Mouse (Mus musculus) spleen, adult 2 months (tissue): ENCODE measurements around the gene Nrros. TPM values are rescaled to one million over a fixed set of nuclear protein-coding genes. Genes with fewer than 3 reads are reported as not detected.

Experiments
- DNase-seq, 2 experiments: peaks; one replicate each; pipeline versions ENCODE4 v3.0.0 to v3.0.0-alpha.2; 2012 to 2021; ENCODE audit warnings: low spot score in 2 of 2, low read depth in 1 of 2
- H3K27ac ChIP-seq: fragments of 200-500 bp; 2 replicates; pipeline ENCODE4 v1.5.1; 2012; ENCODE audit warnings: low read length, inconsistent platforms; ENCODE audit not compliant: insufficient read depth
- H3K27me3 ChIP-seq: fragments of 200-500 bp; 2 replicates; pipeline ENCODE4 v1.6.1; 2012; ENCODE audit warnings: mild to moderate bottlenecking, moderate library complexity, low read length, inconsistent platforms; ENCODE audit not compliant: control insufficient read depth, insufficient read depth
- H3K36me3 ChIP-seq: fragments of 200-500 bp; 2 replicates; pipeline ENCODE4 v1.6.1; 2012; ENCODE audit warnings: mild to moderate bottlenecking, low read length, inconsistent platforms; ENCODE audit not compliant: control insufficient read depth, insufficient read depth
- H3K4me1 ChIP-seq: fragments of 200-500 bp; 2 replicates; pipeline ENCODE4 v1.6.1; 2011; ENCODE audit warnings: inconsistent platforms; ENCODE audit not compliant: control insufficient read depth, insufficient read depth, insufficient read length
- H3K4me3 ChIP-seq: fragments of 200-500 bp; 2 replicates; pipeline ENCODE4 v1.5.1; 2011; ENCODE audit warnings: mild to moderate bottlenecking, inconsistent platforms; ENCODE audit not compliant: insufficient read depth, insufficient read length; ENCODE audit errors: extremely low read depth
- CTCF ChIP-seq: fragments of 200-500 bp; IDR thresholded peaks from 2 replicates; pipeline ENCODE4 v1.5.1; 2011; ENCODE audit warnings: mild to moderate bottlenecking, inconsistent platforms; ENCODE audit not compliant: insufficient read depth, insufficient read length, insufficient replicate concordance; ENCODE audit errors: extremely low read depth
- POLR2A ChIP-seq: fragments of 200-500 bp; IDR thresholded peaks from 2 replicates; pipeline ENCODE4 v1.6.1; 2011; ENCODE audit warnings: low read depth, low read length, inconsistent platforms
- WGBS: fragments of 180-500 bp; shearing (Covaris S2); methylation state at CpG from one replicate; pipeline ENCODE4 v1.1.7; 2018; 5-methylcytosine and 5-hydroxymethylcytosine counted together
- polyA plus RNA-seq: library from polyadenylated mRNA; depleted of rRNA; stranded (reverse); fragments of >200 nt; gene quantifications from 2 replicates; pipeline ENCODE4 v1.2.3, GENCODE M21; 2012; rRNA removed

The Nrros gene
- polyA plus RNA-seq, result 105 and 133 TPM in 2 replicates

GRCm38 (mm10) chr16:32165281-32165821, at the start of gene Nrros:
Gene Nrros (minus strand): TSS chr16:32165594.
- Histone ChIP-seq H3K4me3 (peak within 1 kb of the TSS; percentile 90), H3K27ac (peak within 1 kb of the TSS; percentile 98), H3K4me1 (peaks cover 14% of the 10 kb centered on the region; the same call in 1 of the 2 replicates), H3K36me3 (peaks cover 5% of the 10 kb centered on the region; the same call in 1 of the 2 replicates), H3K27me3 (no peaks in the 10 kb centered on the region)
- TF ChIP-seq CTCF (no peak), POLR2A (peak; percentile 98)
- peak; percentile 83 to 87 for DNase-seq
- 1% methylated on average over 25 of the region's 25 CpGs for WGBS

GRCm38 (mm10) chr16:32214804-32215576, 49.6 kb upstream of the Nrros start:
- Histone ChIP-seq H3K4me3 (no peak overlapping the region; the same call in 1 of the 2 replicates), H3K27me3 (no peaks in the 10 kb centered on the region), H3K27ac (no peak overlapping the region), H3K36me3 (no peaks in the 10 kb centered on the region), H3K4me1 (no peaks in the 10 kb centered on the region)
- no peak for DNase-seq
- 70% methylated on average over 17 of the region's 17 CpGs for WGBS
- no peak for TF ChIP-seq POLR2A
- no peak for TF ChIP-seq CTCF

- Histone ChIP-seq H3K27ac (no peak overlapping the region), H3K4me3 (no peak overlapping the region), H3K27me3 (no peaks in the 10 kb centered on the region), H3K36me3 (no peaks in the 10 kb centered on the region), H3K4me1 (no peaks in the 10 kb centered on the region)
- TF ChIP-seq POLR2A (no peak), CTCF (no peak)
- no peak for DNase-seq
Measured at GRCm38 (mm10) chr16:32214156-32214555, 48.8 kb upstream of the Nrros start.

GRCm38 (mm10) chr16:32204902-32205301, 39.5 kb upstream of the Nrros start:
- H3K36me3 ChIP-seq, result no peaks in the 10 kb centered on the region
- H3K27me3 ChIP-seq, result no peaks in the 10 kb centered on the region
- no peak overlapping the region for H3K27ac ChIP-seq
- H3K4me1 ChIP-seq, result peaks cover 4% of the 10 kb centered on the region; the same call in 1 of the 2 replicates
- no peak for TF ChIP-seq POLR2A
- DNase-seq, result no peak
- H3K4me3 ChIP-seq, result no peak overlapping the region
- 73% methylated on average over 3 of the region's 3 CpGs for WGBS

- 15% methylated on average over 6 of the region's 6 CpGs for WGBS
- Histone ChIP-seq H3K36me3 (no peaks in the 10 kb centered on the region), H3K4me1 (peaks cover 4% of the 10 kb centered on the region; the same call in 1 of the 2 replicates), H3K4me3 (no peak overlapping the region), H3K27ac (peak overlapping the region; percentile 6; the same call in 1 of the 2 replicates), H3K27me3 (no peaks in the 10 kb centered on the region)
- TF ChIP-seq POLR2A (no peak), CTCF (peak; percentile 93)
- peak; percentile 89 to 92 for DNase-seq
Measured at GRCm38 (mm10) chr16:32202681-32203080, 37.3 kb upstream of the Nrros start.

GRCm38 (mm10) chr16:32201004-32201325, 35.6 kb upstream of the Nrros start:
- Histone ChIP-seq H3K36me3 (no peaks in the 10 kb centered on the region), H3K4me1 (peaks cover 4% of the 10 kb centered on the region; the same call in 1 of the 2 replicates), H3K27me3 (no peaks in the 10 kb centered on the region), H3K4me3 (peak overlapping the region; percentile 62; the same call in 1 of the 2 replicates), H3K27ac (peak overlapping the region; percentile 96)
- TF ChIP-seq POLR2A, result no peak
- no peak for TF ChIP-seq CTCF
- 69% methylated on average over 9 of the region's 9 CpGs for WGBS
- no peak for DNase-seq
